Mouse (Mus musculus) brain, embryonic 14.5 days (tissue): Measurements from ENCODE around the gene Gm20431.

Experiments used
- CTCF ChIP-seq: fragments of 200-500 bp; IDR thresholded peaks from 2 replicates; pipeline ENCODE4 v1.5.1; 2012; ENCODE audit warnings: inconsistent platforms, mild to moderate bottlenecking, moderate library complexity, borderline replicate concordance; ENCODE audit not compliant: insufficient read depth, insufficient read length; ENCODE audit errors: extremely low read depth
- POLR2A ChIP-seq: fragments of 200-500 bp; IDR thresholded peaks from 2 replicates; pipeline ENCODE4 v1.6.1; 2012; ENCODE audit warnings: mild to moderate bottlenecking, inconsistent platforms, borderline replicate concordance; ENCODE audit not compliant: poor library complexity, insufficient read depth, insufficient read length, severe bottlenecking; ENCODE audit errors: extremely low read depth

DNA sequence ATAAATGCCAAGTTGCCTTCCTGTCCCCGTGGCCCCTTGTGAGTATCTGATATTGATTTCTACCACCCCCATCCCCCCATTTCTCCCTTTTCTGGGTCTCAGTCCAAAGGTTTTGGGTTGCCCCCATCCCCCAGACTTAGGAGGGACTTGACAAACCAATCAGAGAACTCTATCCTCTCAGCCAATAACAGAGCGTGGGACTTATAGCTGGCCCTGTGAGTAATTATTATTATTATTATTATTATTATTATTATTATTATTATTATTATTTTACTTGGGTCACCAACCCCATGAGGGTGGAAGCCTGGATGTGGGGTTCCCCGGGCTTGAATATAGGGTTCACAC is 96.0 kb downstream of the Gm20431 start:
- no peak for TF ChIP-seq CTCF
- no peak for TF ChIP-seq POLR2A
